Mouse (Mus musculus) adrenal gland, postnatal 25 days (tissue): ENCODE measurements around the gene Paqr6. TPM values are rescaled to one million over a fixed set of nuclear protein-coding genes. Genes with fewer than 3 reads are reported as not detected.
"Not testable (repeated sequence)": the region's sequence is repeated elsewhere in the genome, so short reads cannot be mapped to it uniquely, and the experiment has no call there.

Experiments used
- DNase-seq: peaks from one replicate; pipeline ENCODE4 v3.0.0; 2021; ENCODE audit warnings: mixed read lengths
- total RNA-seq: library from RNA; stranded (reverse); gene quantifications from 2 replicates; pipeline ENCODE4 v1.2.3, GENCODE M21; 2021

The Paqr6 gene
- total RNA-seq, 1 experiment from 2014 or later, result 1.9 TPM

- no peak for DNase-seq
Measured at GRCm38 (mm10) chr3:88365705-88366361, 1.4 kb downstream of the Paqr6 start.

- DNase-seq, result peak; percentile 48
Measured at GRCm38 (mm10) chr3:88366830-88367428, 2.5 kb downstream of the Paqr6 start.

- DNase-seq, result not testable (repeated sequence)
Measured at GRCm38 (mm10) chr3:88367517-88367916, 3.1 kb downstream of the Paqr6 start.

- not testable (repeated sequence) for DNase-seq
Measured at GRCm38 (mm10) chr3:88368511-88368910, 4.1 kb downstream of the Paqr6 start.

DNA sequence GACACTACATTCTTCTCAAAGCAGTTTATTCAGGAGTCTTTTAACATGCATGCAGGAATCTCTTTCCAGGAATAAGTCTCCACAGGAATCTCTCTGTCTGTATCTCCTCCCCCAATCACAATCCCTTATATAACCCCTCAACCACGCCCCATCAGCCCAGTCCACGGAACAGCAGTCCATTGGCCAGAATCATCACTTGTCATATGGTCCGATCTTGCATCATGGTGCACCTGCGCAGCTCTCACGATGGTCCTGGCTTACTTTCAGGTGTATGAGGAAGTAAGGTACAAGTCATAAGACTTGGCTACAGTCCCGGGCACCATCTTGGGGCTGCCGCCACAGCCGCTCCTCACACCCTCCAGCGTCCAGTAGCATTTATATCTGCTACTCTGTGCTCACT, 8.3 kb downstream of the Paqr6 start, which contains the start of gene Bglap3:
TSS of gene Bglap3 (minus strand) at position 101 of the 400 bp plus-strand sequence.
- not testable (repeated sequence) for DNase-seq

DNA sequence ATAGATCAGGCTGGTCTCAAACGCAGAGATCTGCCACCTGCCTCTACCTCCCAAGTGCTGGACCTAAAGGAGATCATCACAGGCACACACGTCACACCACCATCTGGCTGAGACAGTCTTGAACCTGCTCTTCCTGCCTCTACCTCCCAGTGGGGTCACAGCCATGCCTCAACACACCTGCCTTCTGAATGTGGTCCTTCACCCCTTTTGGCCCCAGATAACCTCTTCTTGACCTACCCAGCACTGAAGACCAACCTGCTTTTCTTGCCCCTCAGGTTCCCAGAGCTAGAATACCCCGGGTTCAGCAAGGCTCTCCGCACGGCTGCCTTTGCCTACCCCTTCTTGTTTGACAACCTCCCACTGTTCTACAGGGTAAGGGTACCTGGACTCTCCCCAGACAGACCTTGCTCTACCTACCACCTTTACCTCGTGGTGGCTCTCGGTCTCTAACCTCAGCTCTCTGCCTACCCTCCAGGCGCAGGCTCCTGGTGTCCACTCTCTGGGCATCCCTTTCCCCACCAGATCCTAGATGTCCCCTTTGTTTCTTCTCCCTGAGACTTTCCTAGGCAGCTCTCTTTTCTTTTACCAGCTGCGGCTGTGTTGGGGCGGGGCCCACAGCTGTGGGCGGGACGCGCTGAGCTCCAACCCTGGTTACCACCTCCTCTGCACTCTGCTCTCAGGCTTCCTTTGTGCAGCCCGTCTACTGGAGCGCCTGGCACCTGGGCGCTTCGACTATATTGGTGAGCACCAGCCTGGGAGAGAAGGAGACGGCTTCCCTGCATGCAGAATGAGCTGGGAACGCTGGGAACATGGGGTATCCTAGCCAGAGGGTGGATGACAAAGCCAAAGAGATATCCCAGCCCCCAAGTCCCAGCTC, 11.6 kb downstream of the Paqr6 start:
- not testable (repeated sequence) for DNase-seq

GRCm38 (mm10) chr3:88376644-88377043, 12.3 kb downstream of the Paqr6 start:
- not testable (repeated sequence) for DNase-seq

- DNase-seq, result not testable (repeated sequence)
Measured at GRCm38 (mm10) chr3:88378599-88378998, 14.2 kb downstream of the Paqr6 start, which contains the start of gene Bglap2. TSS of gene Bglap2 (minus strand) at chr3:88378699.

- DNase-seq, result peak; percentile 28
Measured at GRCm38 (mm10) chr3:88381389-88382315, 17.3 kb downstream of the Paqr6 start.

DNA sequence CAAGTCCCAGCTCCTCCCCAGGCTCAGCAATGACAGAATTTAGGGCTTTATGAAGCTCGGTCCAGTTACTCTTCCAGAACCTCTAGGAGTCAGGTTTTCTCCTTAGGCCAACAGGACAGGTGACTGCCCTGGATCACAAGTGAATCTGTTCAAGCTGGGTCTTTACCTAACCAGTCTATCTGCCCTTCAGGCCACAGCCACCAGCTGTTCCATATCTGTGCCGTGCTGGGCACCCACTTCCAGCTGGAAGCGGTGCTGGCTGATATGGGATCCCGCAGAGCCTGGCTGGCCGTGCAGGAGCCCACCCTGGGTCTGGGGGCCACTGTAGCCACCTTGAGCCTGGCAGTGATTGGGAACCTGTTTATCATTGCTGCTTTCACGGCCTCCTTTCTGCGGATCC, 18.0 kb downstream of the Paqr6 start:
- not testable (repeated sequence) for DNase-seq

DNA sequence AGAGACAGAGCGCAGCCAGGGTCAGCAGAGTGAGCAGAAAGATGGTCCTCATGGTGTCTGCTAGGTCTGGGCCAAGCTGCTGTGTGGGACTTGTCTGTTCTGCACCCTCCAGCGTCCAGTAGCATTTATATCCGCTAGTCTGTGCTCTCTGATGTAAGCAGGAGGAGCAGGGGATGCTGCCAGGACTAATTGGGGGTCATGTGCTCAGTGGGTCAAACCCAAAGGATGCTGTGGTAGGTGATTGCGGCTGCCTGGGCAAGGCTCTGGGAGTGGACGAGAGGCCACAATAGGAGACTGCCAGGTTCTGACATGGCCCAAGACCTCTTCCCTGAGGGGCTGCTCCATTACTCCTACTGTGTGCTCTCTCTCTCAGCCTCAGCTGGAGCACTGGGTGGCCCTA, 20.0 kb downstream of the Paqr6 start, which contains the start of gene Bglap:
TSS of gene Bglap (minus strand) at position 101 of the 400 bp plus-strand sequence.
- no peak for DNase-seq

DNA sequence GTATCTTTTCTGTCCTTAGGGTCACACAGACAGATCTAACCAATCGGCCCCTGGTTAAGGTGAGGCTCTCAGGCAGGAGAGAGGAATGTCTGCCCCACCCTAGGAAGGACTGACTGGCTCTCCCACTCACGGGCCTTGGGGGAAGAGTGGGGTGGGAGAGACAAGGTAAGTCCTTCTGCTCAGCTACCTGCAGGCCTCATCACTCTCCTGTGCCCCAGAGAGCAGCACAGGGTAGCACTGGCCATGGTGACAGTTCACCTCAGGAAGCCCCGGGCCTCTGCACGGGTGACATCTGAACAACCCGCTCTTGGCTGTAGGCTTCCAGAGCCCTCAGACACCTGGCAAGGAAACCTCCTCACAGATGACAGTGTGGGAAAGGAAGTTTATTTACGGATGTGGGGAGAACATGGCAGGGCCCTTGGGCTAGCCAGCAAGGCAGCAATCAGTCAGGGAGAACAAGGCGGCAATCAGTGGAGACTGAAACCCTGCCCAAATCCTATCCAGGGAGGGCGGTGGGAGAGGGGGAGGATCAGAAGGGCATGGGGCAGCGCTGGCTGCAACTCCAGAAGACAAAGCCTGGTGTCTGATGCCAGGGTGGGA, 29.5 kb downstream of the Paqr6 start:
- no peak for DNase-seq

GRCm38 (mm10) chr3:88395288-88395687, 30.9 kb downstream of the Paqr6 start:
- DNase-seq, result no peak

GRCm38 (mm10) chr3:88395742-88396141, 31.4 kb downstream of the Paqr6 start:
- no peak for DNase-seq

GRCm38 (mm10) chr3:88398666-88399065, 34.3 kb downstream of the Paqr6 start:
- DNase-seq, result no peak

GRCm38 (mm10) chr3:88403522-88404230, 39.3 kb downstream of the Paqr6 start:
- DNase-seq, result no peak

DNA sequence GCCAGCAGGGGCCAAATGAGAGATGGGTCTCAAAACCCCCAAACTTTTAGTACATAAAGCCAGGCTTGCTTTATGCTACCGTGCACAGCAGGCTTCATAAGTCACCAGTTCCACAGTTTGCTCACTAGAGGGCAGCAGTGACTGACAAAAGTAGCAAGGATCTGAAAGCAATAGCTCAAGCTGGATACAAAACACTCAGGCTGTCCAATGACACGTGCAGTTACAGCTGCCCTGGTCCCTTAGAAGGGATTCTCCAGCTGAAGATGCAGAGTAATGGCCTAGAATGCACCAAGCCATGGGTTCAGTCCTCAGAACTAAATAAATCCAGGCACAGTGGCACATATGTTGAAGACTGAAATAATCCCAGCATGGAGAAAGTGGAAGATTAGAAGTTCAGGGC, 42.7 kb downstream of the Paqr6 start:
- peak; percentile 38 for DNase-seq

GRCm38 (mm10) chr3:88407529-88407928, 43.1 kb downstream of the Paqr6 start:
- DNase-seq, result no peak

DNA sequence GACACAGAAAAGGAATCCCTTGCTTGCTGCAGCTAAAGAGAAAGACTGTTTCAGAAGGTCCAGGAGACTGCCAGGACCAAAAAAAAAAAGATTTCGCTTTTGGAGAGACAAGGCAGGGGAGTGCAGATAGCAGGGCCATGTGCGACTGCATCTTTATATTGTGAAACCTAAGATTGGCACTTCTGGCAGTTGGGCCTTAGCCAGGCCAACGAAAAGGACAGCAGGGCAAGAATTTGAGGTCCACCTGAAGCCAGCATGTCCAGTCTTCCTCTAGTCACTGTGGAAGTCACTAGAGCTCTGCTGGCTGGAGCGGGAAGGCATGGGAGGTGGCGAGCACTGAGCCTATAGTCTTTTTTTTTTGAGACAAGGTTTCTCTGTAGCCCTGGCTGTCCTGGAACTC, 44.6 kb downstream of the Paqr6 start:
- DNase-seq, result no peak
